Mouse (Mus musculus): ENCODE results near the gene Vmn1r32.

The Vmn1r32 gene

DNA sequence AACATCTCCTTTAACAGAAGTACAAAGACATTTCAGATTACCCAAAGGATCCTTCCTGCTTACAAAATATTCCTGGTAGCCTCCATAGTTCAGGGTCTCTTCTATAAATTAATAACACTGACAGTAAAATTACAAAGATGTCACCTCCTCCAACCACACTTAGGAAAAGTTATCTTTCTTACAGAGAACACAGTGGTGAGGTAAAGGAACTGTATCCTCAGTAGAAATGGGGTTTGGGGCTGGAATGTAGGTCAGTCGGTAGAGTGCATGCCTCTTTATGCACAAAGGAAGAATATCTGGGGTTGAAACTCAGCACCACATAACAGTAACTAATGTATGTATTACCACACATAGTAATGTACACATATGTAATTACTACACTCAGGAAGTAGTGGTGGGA, at the start of gene Vmn1r32:
Vmn1r32 (minus strand) TSS at position 101 of the 400 bp plus-strand sequence.
- no peak for DNase-seq (ENCODE audit: low read depth)

- DNase-seq (ENCODE audit: low read depth), result no peak
Observed at GRCm38 (mm10) chr6:66595804-66596203, 35.9 kb upstream of the Vmn1r32 start.

- DNase-seq (ENCODE audit: low read depth), result no peak
Observed at GRCm38 (mm10) chr6:66535966-66536365, 23.9 kb downstream of the Vmn1r32 start.

DNA sequence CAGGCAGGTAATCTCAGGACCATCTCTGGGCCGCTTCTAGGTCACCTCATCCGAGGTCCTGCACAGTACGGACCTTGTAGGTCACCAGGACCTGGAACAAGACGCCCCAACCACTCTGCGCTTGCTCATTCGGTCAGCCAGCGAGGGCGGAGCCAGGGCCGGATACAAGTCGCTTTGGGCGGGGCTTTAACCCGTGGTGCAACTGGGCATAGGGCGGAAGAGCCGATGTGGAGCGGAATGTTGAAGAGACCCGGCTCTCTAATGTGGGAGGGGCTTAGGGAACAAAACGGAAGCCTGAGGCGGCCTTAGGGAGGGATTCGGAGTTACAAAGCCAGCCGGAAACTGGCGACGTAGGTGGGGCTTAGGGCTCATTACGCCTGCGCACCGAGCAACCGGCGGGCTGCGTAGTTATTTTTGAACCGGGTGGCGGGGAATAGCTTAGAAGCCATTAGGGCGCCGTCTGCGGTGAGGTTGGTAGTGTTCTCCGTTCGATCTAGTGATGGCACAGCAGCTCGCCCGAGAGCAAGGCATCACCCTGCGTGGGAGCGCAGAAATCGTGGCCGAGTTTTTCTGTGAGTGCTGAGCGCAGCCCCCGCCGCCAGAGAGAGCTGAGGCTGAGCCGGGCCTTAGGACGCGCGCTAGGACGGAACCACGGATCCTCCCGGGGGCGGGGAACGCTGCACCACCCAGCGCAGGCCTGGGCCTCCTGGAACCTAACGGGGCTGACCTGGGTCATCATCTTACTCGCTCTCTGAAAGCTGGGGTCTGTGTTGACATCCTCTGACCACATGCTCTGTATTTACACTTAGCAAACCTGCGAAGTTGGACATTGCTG, 24.7 kb downstream of the Vmn1r32 start, which contains the start of gene Mad2l1:
Mad2l1 (plus strand) TSS at position 363 of the 835 bp plus-strand sequence.
- DNase-seq (ENCODE audit: low read depth), result peak; percentile 98

DNA sequence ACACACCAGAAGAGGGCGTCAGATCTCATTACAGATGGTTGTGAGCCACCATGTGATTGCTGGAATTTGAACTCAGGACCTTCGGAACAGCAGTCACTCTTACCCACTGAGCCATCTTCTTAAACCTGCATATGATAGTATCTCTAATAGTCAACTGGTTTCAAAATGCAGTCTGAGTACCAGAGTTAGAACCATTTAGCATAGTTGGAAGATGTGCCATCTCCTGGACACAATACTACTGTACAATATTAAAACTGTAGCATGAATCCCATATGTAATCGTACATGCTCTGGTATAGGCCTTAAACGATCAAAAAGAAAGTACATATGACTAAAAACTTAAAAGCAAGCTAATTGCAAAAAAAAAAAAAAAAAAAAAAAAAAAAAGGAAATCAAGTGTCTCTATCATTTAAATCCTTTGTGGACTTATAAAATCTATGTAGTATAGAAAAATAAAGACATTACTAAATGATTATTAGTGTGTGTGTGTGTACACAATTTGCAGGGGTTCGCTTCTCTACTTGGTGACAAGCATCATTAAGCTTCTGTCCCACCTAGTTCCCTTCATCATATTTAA, 25.4 kb downstream of the Vmn1r32 start:
- no peak for DNase-seq (ENCODE audit: low read depth)

DNA sequence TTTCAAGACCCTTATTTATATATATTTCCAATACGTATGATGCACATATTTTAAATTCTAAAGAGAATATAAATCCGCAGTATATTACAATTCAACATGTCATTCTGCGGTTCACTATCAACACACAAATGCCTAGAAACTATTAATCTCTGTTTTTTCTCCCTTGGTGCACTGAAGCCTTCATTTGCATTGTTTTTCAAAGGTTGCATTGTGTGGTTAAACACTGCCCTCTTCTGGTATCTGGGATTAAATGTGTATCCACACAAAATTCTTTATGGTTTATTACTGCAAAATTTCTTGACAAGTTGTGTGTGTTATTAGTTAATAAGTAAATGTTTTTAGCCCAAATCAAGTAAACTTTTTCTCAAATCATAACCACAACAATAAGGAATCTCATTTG, 26.7 kb downstream of the Vmn1r32 start:
- DNase-seq (ENCODE audit: low read depth), result peak; percentile 61

DNA sequence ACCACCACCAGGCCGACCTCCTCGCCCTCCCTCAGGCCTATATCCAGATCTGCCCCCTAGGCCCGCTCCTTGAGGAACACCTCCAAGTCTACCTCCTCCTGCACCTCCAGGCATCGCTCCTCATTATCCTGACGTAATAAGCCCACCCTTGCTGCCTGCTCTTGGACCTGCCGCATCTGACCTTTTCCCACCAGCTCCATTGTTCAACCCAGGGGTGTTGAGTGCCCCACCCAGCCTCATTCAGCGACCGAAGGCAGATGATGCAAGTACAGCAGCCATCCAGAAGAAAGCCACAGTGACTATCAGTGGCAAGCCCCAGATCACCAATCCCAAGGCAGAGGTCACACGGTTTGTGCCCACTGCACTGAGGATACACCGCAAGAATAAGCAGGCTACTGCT, 31.5 kb downstream of the Vmn1r32 start:
- DNase-seq (ENCODE audit: low read depth), result no peak

DNA sequence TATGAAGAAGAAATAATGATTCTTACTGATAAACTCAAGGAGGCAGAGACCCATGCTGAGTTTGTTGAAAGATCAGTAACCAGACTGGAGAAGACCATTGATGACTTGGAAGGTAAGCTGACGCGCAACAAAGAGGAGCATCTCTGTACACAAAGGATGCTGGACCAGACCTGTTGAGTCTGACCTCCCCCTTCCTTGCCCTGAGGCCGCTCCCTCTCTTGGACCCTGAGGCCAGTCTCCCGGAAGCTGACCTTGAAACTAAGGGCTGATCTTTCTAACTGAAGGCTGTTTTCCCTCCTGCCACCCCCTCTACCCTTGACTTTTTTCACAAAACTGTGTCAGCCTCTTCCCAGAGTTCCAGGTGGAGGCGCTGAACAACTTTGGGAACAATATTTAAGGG, 43.5 kb downstream of the Vmn1r32 start:
- no peak for DNase-seq (ENCODE audit: low read depth)
